Mouse (Mus musculus): Measurements from ENCODE around the gene Irak1.

Gene Irak1

GRCm38 (mm10) chrX:74023188-74024049 lies at the start of gene Irak1:
TSS of gene Irak1 (minus strand) at chrX:74023918.
- peak; percentile 81 for DNase-seq (ENCODE audit: low spot score)

- no peak for DNase-seq (ENCODE audit: low spot score)
Measured at GRCm38 (mm10) chrX:74070794-74071193, 47.1 kb upstream of the Irak1 start.

GRCm38 (mm10) chrX:74067891-74068290 lies 44.2 kb upstream of the Irak1 start:
- DNase-seq (ENCODE audit: low spot score) = no peak

- DNase-seq (ENCODE audit: low spot score) = no peak
Measured at GRCm38 (mm10) chrX:74045107-74045506, 21.4 kb upstream of the Irak1 start.

GRCm38 (mm10) chrX:74037702-74038375 lies 14.1 kb upstream of the Irak1 start:
- DNase-seq (ENCODE audit: low spot score) = no peak

- no peak for DNase-seq (ENCODE audit: low spot score)
Measured at GRCm38 (mm10) chrX:74030000-74030399, 6.3 kb upstream of the Irak1 start.

GRCm38 (mm10) chrX:74022795-74023187 lies 927 bp downstream of the Irak1 start:
- DNase-seq (ENCODE audit: low spot score) = no peak

GRCm38 (mm10) chrX:74014597-74014996 lies 9.1 kb downstream of the Irak1 start:
- no peak for DNase-seq (ENCODE audit: low spot score)

GRCm38 (mm10) chrX:74008063-74008462 lies 15.7 kb downstream of the Irak1 start:
- DNase-seq (ENCODE audit: low spot score) = no peak

GRCm38 (mm10) chrX:74006401-74006800 lies 17.3 kb downstream of the Irak1 start:
- DNase-seq (ENCODE audit: low spot score) = no peak

GRCm38 (mm10) chrX:74003644-74004043 lies 20.1 kb downstream of the Irak1 start:
- DNase-seq (ENCODE audit: low spot score) = no peak

GRCm38 (mm10) chrX:74001024-74001423 lies 22.7 kb downstream of the Irak1 start:
- DNase-seq (ENCODE audit: low spot score) = no peak

- DNase-seq (ENCODE audit: low spot score) = peak; percentile 32
Measured at GRCm38 (mm10) chrX:73998911-73999869, 24.5 kb downstream of the Irak1 start.

GRCm38 (mm10) chrX:73977783-73978182 lies 45.9 kb downstream of the Irak1 start:
- no peak for DNase-seq (ENCODE audit: low spot score)

- no peak for DNase-seq (ENCODE audit: low spot score)
Measured at GRCm38 (mm10) chrX:73976283-73976682, 47.4 kb downstream of the Irak1 start.

GRCm38 (mm10) chrX:73972774-73973173 lies 50.9 kb downstream of the Irak1 start:
- no peak for DNase-seq (ENCODE audit: low spot score)

- no peak for DNase-seq (ENCODE audit: low spot score)
Measured at GRCm38 (mm10) chrX:73970781-73971180, 52.9 kb downstream of the Irak1 start.

GRCm38 (mm10) chrX:73969729-73970128 lies 54.0 kb downstream of the Irak1 start:
- DNase-seq (ENCODE audit: low spot score) = no peak

GRCm38 (mm10) chrX:73969167-73969566 lies 54.6 kb downstream of the Irak1 start:
- DNase-seq (ENCODE audit: low spot score) = no peak

- DNase-seq (ENCODE audit: low spot score) = peak; percentile 89
Measured at GRCm38 (mm10) chrX:73967177-73968075, 56.3 kb downstream of the Irak1 start.
